Mouse (Mus musculus): ENCODE data around the gene Sorbs2.

DNA sequence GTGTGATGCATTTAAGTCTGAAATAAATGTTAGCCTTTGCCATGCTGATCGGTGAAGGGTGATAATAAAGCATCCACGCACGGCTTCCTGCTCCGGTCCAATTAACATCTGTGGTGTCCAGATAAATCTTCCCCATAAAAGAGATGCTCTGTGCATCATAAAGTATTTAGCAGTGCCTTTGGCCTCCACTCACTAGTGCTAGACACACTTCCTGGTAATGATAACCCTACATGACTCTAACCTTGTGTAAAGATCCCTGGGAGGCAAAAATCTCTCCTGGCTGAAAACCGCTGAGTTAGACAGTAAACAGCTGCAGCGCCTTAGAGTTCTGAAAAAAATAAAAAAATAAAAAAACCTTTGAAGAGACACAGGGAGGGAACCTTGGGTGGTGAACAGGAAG lies 14.0 kb downstream of the Sorbs2 start:
- TF ChIP-seq ZNF384 (IDR thresholded peaks at IDR 0.05; ENCODE audit: low read depth, low read length) (no peak), ZC3H11A (IDR thresholded peaks at IDR 0.05; ENCODE audit: borderline replicate concordance, low read depth, low read length) (no peak), HCFC1 (IDR thresholded peaks at IDR 0.05; ENCODE audit: borderline replicate concordance, insufficient read depth, low read length) (no peak), CHD2 (IDR thresholded peaks at IDR 0.05; ENCODE audit: low read depth, low read length) (no peak), MAFK (IDR thresholded peaks at IDR 0.05; ENCODE audit: insufficient read depth, low read depth, low read length) (no peak)

Measured in ES-E14 (cell line).